Mouse (Mus musculus) heart, postnatal 0 days (tissue): ENCODE measurements at regions not wholly inside any gene's neighbourhood (a gene's known extent, or its start where the extent isn't known, plus 50 kb on each side); places are given as distances from the start of the nearest gene placed in this dataset.

Source experiments
- CTCF ChIP-seq: IDR thresholded peaks from 2 replicates; pipeline ENCODE4 v1.5.1; 2016; ENCODE audit warnings: antibody characterized with exemption, control low read depth, low read depth
- EP300 ChIP-seq: IDR thresholded peaks from 2 replicates; pipeline ENCODE4 v1.6.1; 2016; ENCODE audit warnings: antibody characterized with exemption, low read depth

GRCm38 (mm10) chr12:49105931-49106330 is 276.5 kb upstream of the Foxg1 start:
- TF ChIP-seq CTCF (no peak), EP300 (no peak)
